Mouse (Mus musculus): ENCODE data around the gene F830045P16Rik.

The F830045P16Rik gene

GRCm38 (mm10) chr2:129536377-129536776, at the start of gene F830045P16Rik:
TSS of gene F830045P16Rik (minus strand) at chr2:129536602.
- DNase-seq (ENCODE audit: low read depth in 2 of 2, low spot score in 2 of 2), result no peak

GRCm38 (mm10) chr2:129585904-129586514, 49.6 kb upstream of the F830045P16Rik start:
- DNase-seq (ENCODE audit: low read depth in 2 of 2, low spot score in 2 of 2), result no peak

DNA sequence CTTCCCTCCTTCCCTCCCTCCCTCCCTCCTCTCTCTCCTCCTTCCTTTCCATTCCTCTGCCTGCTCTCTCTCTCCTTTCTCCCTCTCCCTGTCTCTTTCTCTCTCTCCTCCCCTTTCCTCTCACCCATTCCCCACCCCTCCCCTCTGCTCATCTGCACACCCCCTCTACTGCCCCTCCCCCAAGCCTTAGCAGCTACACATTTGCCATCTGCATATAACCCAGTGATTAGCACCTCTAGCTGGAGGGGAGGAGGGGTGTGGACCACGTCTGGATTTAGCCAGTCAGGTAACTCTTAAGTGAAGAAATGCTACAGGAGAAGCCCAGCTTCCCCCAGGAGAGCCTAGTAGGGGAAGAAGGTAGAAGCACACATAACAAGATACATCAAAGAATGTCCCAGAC, 48.5 kb upstream of the F830045P16Rik start:
- DNase-seq (ENCODE audit: low read depth in 2 of 2, low spot score in 2 of 2), result no peak

DNA sequence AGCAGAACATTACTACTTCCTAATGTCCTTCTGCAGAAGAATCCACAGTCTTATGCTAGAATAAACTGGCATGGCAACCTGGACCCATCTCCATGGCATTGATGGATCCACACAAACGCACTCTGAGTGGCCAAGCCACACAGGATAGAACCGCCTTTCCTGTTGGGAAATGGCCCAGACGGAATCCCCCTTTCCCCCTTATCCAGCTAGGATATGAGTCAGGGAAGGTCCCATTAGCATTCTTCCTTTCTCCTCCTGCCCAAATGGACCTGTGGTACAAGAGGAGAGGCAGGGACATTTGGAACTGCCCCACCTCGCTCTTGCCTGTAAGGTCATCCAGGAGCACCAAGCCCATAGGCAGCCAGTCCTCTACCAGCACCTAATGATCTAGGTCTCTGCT, 45.9 kb upstream of the F830045P16Rik start:
- no peak for DNase-seq (ENCODE audit: low read depth in 2 of 2, low spot score in 2 of 2)

DNA sequence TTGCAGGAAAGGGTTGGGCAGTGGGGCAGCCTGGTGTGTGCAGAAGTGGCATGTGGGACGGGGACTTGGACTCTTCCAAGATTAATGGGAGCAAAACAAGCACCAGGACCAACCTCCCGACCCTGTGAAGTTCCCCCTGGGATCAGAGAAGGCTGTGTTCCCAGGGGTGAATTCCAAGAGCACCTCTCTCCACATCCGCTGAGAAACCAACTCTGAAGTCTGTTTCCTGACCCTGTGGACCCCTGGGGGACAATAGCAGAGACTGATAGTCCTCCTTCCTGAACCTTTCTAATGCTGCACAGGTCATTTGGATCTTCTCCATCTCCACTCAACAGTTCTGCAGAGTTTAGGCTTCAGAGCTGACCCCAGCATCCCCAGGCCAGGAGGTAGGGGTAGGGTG, 45.4 kb upstream of the F830045P16Rik start:
- no peak for DNase-seq (ENCODE audit: low read depth in 2 of 2, low spot score in 2 of 2)

DNA sequence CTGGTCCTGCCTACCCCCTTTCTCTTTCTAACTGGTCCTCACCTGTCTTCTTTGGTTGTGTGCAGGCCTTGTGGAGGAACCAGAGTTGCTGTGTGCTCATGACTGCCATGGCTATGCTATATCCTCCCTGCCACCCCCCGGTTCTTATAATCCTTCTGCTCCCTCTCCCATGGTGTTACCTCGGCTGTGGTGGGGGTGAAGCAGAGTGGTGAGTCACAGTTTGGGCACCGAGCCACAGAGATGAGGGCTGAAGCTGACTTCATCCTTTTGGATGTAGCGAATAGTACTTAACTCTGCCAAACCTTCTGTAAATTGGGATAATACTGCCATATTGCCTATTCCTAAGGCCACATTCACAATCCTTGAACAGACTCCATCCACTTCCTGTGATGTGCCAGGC, 44.3 kb upstream of the F830045P16Rik start:
- DNase-seq (ENCODE audit: low read depth in 2 of 2, low spot score in 2 of 2), result no peak

- DNase-seq (ENCODE audit: low read depth in 2 of 2, low spot score in 2 of 2), result no peak
Observed at GRCm38 (mm10) chr2:129576611-129577447, 40.4 kb upstream of the F830045P16Rik start.

DNA sequence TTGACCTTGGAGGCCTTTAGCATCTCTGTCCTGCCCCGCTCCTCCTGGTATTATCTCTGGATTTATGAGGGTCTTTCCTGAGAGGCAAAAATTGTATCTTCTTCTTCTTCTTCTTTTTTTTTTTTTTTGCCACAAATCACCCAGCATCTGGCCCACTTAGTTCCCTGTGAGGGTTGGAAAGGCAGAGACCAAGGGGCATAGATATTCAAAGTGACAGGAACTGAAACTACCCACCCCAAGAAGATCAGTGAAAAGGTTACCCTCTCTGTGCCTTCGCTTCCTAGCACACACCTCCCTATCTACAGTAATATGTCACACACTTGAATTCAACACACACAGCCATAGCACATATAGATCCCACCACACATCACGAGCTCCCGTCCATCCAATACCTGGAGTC, 38.7 kb upstream of the F830045P16Rik start:
- no peak for DNase-seq (ENCODE audit: low read depth in 2 of 2, low spot score in 2 of 2)

- DNase-seq (ENCODE audit: low read depth in 2 of 2, low spot score in 2 of 2), result no peak
Observed at GRCm38 (mm10) chr2:129574395-129575046, 38.1 kb upstream of the F830045P16Rik start.

GRCm38 (mm10) chr2:129573701-129574273, 37.4 kb upstream of the F830045P16Rik start:
- no peak for DNase-seq (ENCODE audit: low read depth in 2 of 2, low spot score in 2 of 2)

DNA sequence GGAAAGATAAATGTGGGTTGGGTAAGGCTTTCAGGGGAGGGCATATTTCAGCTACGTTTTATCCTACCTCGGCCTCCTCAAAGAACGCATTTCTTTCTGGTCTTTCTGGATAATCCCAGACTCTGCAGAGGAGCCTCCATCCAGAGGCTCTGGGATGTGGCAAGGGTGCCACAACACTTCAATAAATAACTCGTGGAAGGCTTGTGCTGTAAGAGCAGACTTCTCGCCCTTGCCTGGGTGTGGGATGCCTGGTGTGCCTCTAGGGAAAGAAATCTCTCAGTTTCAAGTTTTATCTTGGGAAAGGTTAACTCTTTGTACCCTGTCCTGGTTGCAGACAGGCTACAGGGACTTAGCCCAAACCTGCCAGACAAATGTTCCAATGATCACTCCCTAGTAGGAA, 33.2 kb upstream of the F830045P16Rik start:
- no peak for DNase-seq (ENCODE audit: low read depth in 2 of 2, low spot score in 2 of 2)

GRCm38 (mm10) chr2:129569120-129569519, 32.7 kb upstream of the F830045P16Rik start:
- DNase-seq (ENCODE audit: low read depth in 2 of 2, low spot score in 2 of 2), result no peak

- no peak for DNase-seq (ENCODE audit: low read depth in 2 of 2, low spot score in 2 of 2)
Observed at GRCm38 (mm10) chr2:129563944-129564709, 27.7 kb upstream of the F830045P16Rik start.

DNA sequence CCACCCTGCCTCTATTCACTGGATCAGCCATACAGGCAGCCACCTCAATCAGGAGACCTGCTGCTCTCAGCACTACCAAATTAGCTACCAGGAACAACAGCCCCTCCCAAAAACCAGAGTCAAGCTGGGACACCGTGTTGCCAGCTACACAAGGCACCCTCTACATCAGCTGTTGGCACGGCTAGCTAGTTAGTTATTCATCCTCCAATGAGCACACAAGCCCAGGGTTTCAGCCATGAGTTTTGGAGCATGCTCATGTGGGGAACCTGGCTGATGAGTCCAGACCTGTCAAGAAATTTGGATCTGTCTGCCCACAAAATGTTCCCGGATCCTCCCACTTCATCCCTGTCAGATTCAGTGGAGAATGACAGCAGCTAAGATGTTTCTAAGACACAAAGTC, 25.4 kb upstream of the F830045P16Rik start:
- DNase-seq (ENCODE audit: low read depth in 2 of 2, low spot score in 2 of 2), result no peak

- no peak for DNase-seq (ENCODE audit: low read depth in 2 of 2, low spot score in 2 of 2)
Observed at GRCm38 (mm10) chr2:129558875-129559219, 22.4 kb upstream of the F830045P16Rik start.

- DNase-seq (ENCODE audit: low read depth in 2 of 2, low spot score in 2 of 2), result no peak
Observed at GRCm38 (mm10) chr2:129558008-129558874, 21.8 kb upstream of the F830045P16Rik start.

DNA sequence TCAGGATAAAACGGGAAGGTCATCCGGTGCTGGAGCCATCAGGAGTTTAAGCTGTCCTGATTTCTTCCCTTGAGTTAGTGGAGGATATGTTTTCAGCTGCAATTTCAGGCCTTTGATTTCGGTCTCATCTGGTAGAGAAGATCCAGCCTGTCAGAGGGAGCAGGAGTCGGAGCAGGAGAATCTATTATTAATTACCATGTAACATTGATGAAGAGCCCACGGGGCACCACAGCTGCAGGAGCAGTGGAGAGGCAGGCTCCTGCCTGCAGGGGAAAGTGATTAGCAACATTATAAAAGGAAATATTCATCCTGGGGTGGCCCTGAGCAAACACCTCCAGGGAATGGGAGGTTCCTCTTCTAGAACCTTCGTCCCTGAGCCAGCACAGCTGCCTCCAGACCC, 19.7 kb upstream of the F830045P16Rik start:
- no peak for DNase-seq (ENCODE audit: low read depth in 2 of 2, low spot score in 2 of 2)

DNA sequence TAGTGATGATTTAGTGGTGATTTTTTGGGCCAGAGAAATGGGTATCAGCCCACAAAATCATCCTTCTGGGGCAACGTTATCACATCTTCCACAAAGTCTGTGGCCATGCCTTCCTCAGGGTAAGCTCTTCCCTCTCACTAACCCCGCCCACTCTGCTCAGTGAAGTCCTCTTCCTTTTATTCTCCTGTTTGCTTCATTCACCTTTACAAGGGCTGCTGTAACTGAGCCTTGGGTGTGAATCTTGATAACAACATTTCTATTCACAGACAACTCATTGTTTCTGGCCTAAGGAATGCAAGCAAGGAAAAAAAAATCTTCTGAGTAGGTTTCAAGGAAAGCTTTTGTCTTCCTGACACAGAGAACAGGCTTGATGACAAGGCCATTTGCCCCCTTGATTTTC, 14.4 kb upstream of the F830045P16Rik start:
- DNase-seq (ENCODE audit: low read depth in 2 of 2, low spot score in 2 of 2), result no peak

DNA sequence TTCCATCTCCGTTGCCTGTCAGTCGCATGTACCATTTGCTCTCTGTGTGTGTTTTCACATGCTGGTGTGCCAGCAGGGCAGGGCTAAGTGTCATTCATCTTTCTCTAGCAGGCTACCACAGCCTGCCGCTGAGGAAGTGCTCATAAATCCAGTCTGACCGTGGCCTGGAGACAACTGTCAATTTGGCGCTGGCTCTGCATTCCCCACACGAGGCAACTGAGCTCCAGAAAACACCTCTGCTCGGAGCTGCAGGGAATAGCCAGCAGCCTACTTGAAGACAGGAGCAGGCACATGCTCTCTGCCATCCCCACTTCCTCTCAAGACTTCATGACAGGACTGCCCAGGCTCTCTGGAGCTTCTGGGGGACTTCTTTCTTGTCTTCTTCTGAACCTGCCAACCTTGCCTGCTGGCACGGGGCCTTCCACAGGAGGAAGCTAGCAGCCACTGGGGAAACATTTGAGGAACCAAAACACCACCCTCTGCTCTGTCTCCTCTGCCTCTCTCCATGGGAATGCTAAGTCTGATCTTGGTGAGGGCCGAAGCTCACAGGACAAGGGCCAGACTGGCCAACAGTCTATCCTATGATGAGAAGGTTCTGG, 13.2 kb upstream of the F830045P16Rik start:
- no peak for DNase-seq (ENCODE audit: low read depth in 2 of 2, low spot score in 2 of 2)

- no peak for DNase-seq (ENCODE audit: low read depth in 2 of 2, low spot score in 2 of 2)
Observed at GRCm38 (mm10) chr2:129546772-129547171, 10.4 kb upstream of the F830045P16Rik start.

Measured in CD8-positive naive resting alpha-beta T cell, adult 2 months (primary cell).